Mouse (Mus musculus) embryonic facial prominence, embryonic 12.5 days (tissue): ENCODE measurements around the gene Ccdc142. TPM values are rescaled to one million over a fixed set of nuclear protein-coding genes. Genes with fewer than 3 reads are reported as not detected.

Experiments used
- ATAC-seq: fragments of 200-750 bp; cut with Nextera tagmentation; 2 replicates; pipeline ENCODE4 v1.8.0; 2017; ENCODE audit not compliant: insufficient number of reproducible peaks, insufficient read depth, low FRiP score, low TSS enrichment
- H3K27ac ChIP-seq: fragments of 300-500 bp; sonication (generic); 2 replicates; pipeline ENCODE4 v1.5.1; 2016; ENCODE audit warnings: mild to moderate bottlenecking
- H3K27me3 ChIP-seq: fragments of 300-500 bp; sonication (generic); 2 replicates; pipeline ENCODE4 v1.6.1; 2016; ENCODE audit warnings: mild to moderate bottlenecking, moderate library complexity
- H3K36me3 ChIP-seq: fragments of 300-500 bp; sonication (generic); 2 replicates; pipeline ENCODE4 v1.6.1; 2016; ENCODE audit warnings: mild to moderate bottlenecking
- H3K4me1 ChIP-seq: fragments of 300-500 bp; sonication (generic); 2 replicates; pipeline ENCODE4 v1.6.1; 2016
- H3K4me2 ChIP-seq: fragments of 300-500 bp; sonication (generic); replicated peaks from 2 replicates; pipeline ENCODE4 v1.6.1; 2016; ENCODE audit warnings: mild to moderate bottlenecking, moderate library complexity
- H3K4me3 ChIP-seq: fragments of 300-500 bp; sonication (generic); 2 replicates; pipeline ENCODE4 v1.5.1; 2016; ENCODE audit warnings: mild to moderate bottlenecking
- H3K9ac ChIP-seq: fragments of 300-500 bp; sonication (generic); 2 replicates; pipeline ENCODE4 v1.6.1; 2016; ENCODE audit warnings: mild to moderate bottlenecking, moderate library complexity
- H3K9me3 ChIP-seq: fragments of 300-500 bp; sonication (generic); 2 replicates; pipeline ENCODE4 v1.6.1; 2016; ENCODE audit warnings: mild to moderate bottlenecking, moderate library complexity
- WGBS: fragments of 180-500 bp; shearing (Covaris S2); methylation state at CpG from one replicate; pipeline ENCODE4 v1.1.7; 2016; 5-methylcytosine and 5-hydroxymethylcytosine counted together
- polyA plus RNA-seq: library from polyadenylated mRNA; unstranded; fragments of >200 nt; fragmentation: Nextera tagmentation; extraction: Ambion mirVana; gene quantifications from 2 replicates; pipeline ENCODE4 v1.2.1, GENCODE M21; 2016

The Ccdc142 gene
- polyA plus RNA-seq, 1 experiment from 2014 or later, result 2.9 TPM

DNA sequence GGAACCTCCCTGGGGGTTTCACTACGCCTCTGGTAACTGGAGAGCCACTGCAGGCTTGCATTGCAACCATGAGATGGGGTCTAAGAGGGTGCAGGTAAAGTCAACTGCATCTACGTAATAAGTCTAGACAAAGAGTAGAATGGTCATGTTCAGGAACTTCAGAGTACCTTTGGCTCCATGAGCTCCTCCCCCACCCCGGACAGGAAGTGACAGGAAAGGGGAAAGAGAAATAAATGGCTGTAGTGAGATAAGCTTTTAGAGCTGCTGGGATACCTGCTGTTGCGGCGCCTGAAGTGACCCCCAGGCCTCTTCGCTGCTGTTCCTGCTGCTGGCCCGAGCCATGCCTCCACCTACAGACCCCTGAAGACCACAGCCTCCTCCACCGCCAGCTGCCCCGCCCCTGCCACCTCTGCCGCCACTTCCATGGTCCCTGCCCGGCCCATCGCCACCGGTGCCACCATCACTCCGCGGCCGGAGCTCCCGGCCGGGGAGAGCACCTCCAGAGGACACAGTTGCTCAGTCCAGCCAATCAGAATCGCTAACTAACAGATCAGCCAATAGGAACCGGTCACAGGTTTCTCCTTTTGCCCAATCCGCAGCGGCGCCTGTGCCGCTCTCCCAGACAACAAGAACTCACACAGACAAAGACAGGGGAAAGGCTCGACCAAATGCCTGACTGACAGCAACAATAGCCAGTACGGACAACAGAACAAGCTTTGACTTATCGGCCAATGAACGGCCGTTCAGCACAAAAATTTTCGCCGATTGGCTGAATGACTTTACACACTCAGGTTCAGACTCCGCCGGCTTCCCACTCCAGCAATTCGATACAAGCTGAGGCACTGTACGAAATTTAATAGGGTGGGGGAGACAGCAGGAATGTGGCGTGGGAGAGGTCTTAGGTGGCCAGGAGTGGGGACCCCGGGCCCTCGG, 19.8 kb downstream of the Ccdc142 start, which contains the start of gene Wbp1:
Gene Wbp1 (minus strand): TSS at position 630 of the 933 bp plus-strand sequence.
- peak within 1 kb of the TSS; percentile 85 for H3K4me2 ChIP-seq
- H3K27ac ChIP-seq, result peak within 1 kb of the TSS; percentile 100
- peaks cover 42% of the 10 kb centered on the region for H3K4me1 ChIP-seq
- H3K27me3 ChIP-seq, result no peaks in the 10 kb centered on the region
- ATAC-seq, result peak; percentile 96
- under 1% methylated on average over 37 of the region's 38 CpGs for WGBS
- no peaks in the 10 kb centered on the region for H3K9me3 ChIP-seq
- H3K9ac ChIP-seq, result peak within 1 kb of the TSS; percentile 92
- H3K4me3 ChIP-seq, result peak within 1 kb of the TSS; percentile 66
- H3K36me3 ChIP-seq, result peaks cover 33% of the 10 kb centered on the region

DNA sequence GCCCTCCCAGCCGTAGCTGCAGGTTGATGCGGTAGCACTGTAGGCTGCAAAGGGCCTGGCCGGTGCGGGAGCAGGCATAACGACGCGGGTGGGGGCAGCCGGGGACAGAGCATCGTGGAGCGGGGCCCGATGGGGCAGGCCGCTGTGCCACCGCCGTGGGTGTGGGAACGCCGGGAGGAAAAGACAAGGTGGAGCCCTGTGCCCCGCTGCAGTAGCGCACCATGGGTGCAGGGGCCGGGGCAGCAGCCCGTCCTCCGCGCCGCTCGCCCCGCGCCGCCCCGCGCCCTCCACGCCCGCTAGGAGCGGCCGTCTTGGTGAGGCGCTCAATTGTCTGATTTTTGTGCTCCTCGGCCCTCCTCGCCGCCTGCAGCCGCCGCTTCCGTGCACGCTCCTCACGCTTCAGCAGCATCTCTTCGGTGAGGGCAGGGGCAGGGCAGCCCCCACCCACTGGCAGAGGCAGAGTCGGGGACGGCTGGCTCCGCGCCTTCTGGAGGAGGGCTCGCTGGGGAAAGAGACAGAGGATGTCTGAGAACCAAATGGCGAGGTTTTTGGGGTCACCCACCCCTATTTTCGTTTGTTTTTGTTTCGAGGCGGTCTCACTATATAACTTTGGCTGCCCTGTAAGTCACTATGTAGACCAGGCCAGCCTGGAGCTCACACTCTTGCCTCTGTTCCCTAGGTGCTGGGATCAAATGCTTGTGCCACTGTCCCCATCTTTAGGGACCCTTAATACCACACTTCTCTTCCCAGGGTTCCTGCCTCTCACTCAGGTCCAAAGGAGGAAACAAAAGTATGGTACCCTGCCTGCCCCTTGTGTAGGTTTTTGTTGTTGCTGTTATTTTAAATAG, 20.7 kb downstream of the Ccdc142 start:
- no peaks in the 10 kb centered on the region for H3K27me3 ChIP-seq
- H3K9me3 ChIP-seq, result no peaks in the 10 kb centered on the region
- peaks cover 36% of the 10 kb centered on the region for H3K4me1 ChIP-seq
- H3K36me3 ChIP-seq, result peaks cover 28% of the 10 kb centered on the region
- H3K27ac ChIP-seq, result peak overlapping the region; percentile 100
- peak overlapping the region; percentile 92 for H3K9ac ChIP-seq
- H3K4me3 ChIP-seq, result peak overlapping the region; percentile 66
- no peak for ATAC-seq
- under 1% methylated on average over 52 of the region's 52 CpGs for WGBS
- peak overlapping the region; percentile 85 for H3K4me2 ChIP-seq

DNA sequence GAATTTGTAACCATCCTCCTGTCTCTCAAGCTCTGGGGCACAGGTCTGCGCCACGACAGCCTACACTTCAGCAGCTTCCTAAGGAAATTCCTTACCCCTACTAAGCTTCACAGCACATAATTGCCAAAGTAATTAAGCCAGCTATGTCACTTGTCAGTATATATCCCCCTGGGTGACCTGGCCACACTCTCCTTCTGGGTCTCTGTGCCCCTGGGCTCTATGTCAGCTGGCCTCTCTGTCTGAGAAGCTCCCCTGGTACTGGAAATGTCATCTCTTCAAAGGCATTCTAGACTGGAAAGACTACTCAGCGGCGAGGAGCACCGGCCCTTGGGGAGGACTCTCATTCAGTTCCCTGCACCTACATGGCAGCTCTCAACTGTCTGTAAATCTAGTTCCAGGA, 21.6 kb downstream of the Ccdc142 start:
- Histone ChIP-seq H3K4me2 (peak overlapping the region; percentile 85), H3K4me1 (peaks cover 36% of the 10 kb centered on the region), H3K9me3 (no peaks in the 10 kb centered on the region), H3K4me3 (peak overlapping the region; percentile 66), H3K27ac (peak overlapping the region; percentile 100; the same call in 1 of the 2 replicates), H3K36me3 (peaks cover 19% of the 10 kb centered on the region), H3K27me3 (no peaks in the 10 kb centered on the region), H3K9ac (peak overlapping the region; percentile 92; the same call in 1 of the 2 replicates)
- WGBS, result 69% methylated on average over 5 of the region's 5 CpGs
- ATAC-seq, result no peak

DNA sequence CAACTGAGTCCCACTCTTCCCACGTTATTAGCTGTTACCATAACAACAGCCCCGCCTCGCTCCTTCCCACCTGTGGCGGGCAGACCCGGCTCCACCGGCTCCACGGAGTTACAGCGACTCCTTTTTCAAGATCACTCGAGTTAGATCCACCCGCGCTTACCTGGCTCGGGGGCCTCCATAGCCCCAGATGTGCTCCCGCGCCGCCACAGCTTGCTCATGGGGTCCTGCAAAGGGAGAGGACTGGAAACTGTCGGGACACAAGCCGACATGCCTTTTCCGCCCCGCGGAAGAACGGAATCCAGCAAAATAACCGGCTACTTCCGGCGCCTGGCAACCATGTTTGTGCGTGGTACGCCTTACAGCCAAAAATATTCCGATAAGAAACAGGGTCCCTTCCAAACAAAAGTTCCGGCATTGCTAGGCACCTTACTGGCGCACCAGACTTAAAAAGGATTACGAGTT, 23.5 kb downstream of the Ccdc142 start:
- peak overlapping the region; percentile 70 for H3K27ac ChIP-seq
- no peak for ATAC-seq
- peak overlapping the region; percentile 73 for H3K4me3 ChIP-seq
- H3K4me2 ChIP-seq, result peak overlapping the region; percentile 90
- no peaks in the 10 kb centered on the region for H3K27me3 ChIP-seq
- WGBS, result under 1% methylated on average over 30 of the region's 30 CpGs
- 0 out of 2 replicates have a peak, but pooled peaks cover under 1% of the 10 kb centered on the region for H3K36me3 ChIP-seq
- peaks cover 30% of the 10 kb centered on the region for H3K4me1 ChIP-seq
- no peaks in the 10 kb centered on the region for H3K9me3 ChIP-seq
- H3K9ac ChIP-seq, result peak overlapping the region; percentile 69

DNA sequence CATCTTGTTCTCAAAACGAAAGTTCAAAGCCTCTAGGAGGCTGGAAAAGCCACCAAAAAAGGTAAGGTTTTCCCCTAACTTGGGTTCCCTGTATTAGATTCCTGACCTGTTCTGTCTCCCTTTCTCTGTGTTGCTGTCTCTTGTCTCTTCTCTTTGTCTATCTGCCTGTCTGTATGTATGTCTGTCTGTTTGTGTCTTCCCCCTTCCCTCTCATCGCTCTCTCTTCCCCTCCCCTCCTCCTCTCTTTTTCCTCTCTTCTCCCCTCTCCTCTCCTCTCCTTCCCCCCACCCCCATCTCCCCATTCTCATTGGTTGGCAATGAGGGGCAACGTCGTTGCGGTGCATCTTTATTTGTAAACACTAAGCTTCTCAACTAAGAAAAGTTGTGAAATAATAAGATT, 23.9 kb downstream of the Ccdc142 start, which contains the start of gene Ino80b:
Gene Ino80b (minus strand): TSS at position 101 of the 400 bp plus-strand sequence.
- H3K36me3 ChIP-seq, result no peaks in the 10 kb centered on the region
- WGBS, result 26% methylated on average over 5 of the region's 5 CpGs
- peak within 1 kb of the TSS; percentile 69 for H3K9ac ChIP-seq
- H3K27me3 ChIP-seq, result no peaks in the 10 kb centered on the region
- peak within 1 kb of the TSS; percentile 90 for H3K4me2 ChIP-seq
- H3K27ac ChIP-seq, result peak within 1 kb of the TSS; percentile 70
- no peaks in the 10 kb centered on the region for H3K9me3 ChIP-seq
- ATAC-seq, result no peak
- H3K4me3 ChIP-seq, result peak within 1 kb of the TSS; percentile 73
- H3K4me1 ChIP-seq, result peaks cover 25% of the 10 kb centered on the region

DNA sequence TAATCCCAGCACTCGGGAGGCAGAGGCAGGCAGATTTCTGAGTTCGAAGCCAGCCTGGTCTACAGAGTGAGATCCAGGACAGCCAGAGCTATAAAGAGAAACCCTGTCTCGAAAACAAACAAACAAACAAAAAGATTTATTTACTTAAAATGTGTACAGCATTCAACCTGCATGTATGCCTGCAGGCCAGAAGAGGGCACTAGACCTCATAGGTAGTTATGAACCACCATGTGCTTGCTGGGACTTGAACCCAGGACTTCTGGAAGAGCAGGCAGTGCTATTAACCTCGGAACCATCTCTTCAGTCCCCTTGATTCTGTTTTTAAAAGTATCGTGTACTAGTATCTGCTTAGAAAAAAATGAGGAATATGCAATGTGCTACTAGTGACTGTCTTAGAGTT, 26.0 kb downstream of the Ccdc142 start:
- Histone ChIP-seq H3K27me3 (no peaks in the 10 kb centered on the region), H3K4me1 (peaks cover 25% of the 10 kb centered on the region), H3K4me2 (no peak overlapping the region), H3K36me3 (no peaks in the 10 kb centered on the region), H3K9me3 (no peaks in the 10 kb centered on the region), H3K9ac (no peak overlapping the region), H3K4me3 (no peak overlapping the region), H3K27ac (no peak overlapping the region)
- ATAC-seq, result no peak
- 94% methylated on average over 5 of the region's 5 CpGs for WGBS

DNA sequence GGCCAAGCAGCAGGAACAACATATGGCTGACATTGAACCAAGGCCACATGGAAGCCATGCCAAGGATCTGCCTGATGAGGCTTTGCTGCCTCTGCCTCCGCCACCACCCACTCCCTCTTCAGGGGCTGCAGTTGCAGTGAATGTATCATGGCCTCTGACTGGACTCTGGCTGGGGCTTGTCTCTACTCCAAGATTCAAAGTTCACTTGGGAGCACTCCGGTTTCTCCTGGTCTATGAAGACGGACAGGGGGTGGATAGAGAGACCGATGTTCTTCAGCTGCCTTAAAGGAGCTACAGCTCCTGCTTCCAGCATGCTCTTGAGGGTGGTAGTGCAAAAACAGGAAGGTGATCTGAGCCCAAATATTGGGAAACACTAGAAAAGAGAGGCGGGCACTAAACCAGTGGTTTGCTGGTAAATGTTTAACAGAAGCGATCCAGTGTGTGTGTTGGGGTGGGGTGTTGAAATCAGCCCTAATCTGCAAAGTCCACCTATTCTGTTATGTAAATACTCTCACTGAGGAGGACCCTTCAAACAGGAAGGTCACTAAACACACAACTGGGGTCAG, 30.2 kb downstream of the Ccdc142 start:
- H3K27ac ChIP-seq, result no peak overlapping the region
- ATAC-seq, result no peak
- peaks cover 15% of the 10 kb centered on the region for H3K4me1 ChIP-seq
- no peaks in the 10 kb centered on the region for H3K9me3 ChIP-seq
- no peak overlapping the region for H3K4me2 ChIP-seq
- no peak overlapping the region for H3K4me3 ChIP-seq
- no peaks in the 10 kb centered on the region for H3K27me3 ChIP-seq
- H3K36me3 ChIP-seq, result no peaks in the 10 kb centered on the region
- H3K9ac ChIP-seq, result no peak overlapping the region
- 75% methylated on average over 6 of the region's 6 CpGs for WGBS

DNA sequence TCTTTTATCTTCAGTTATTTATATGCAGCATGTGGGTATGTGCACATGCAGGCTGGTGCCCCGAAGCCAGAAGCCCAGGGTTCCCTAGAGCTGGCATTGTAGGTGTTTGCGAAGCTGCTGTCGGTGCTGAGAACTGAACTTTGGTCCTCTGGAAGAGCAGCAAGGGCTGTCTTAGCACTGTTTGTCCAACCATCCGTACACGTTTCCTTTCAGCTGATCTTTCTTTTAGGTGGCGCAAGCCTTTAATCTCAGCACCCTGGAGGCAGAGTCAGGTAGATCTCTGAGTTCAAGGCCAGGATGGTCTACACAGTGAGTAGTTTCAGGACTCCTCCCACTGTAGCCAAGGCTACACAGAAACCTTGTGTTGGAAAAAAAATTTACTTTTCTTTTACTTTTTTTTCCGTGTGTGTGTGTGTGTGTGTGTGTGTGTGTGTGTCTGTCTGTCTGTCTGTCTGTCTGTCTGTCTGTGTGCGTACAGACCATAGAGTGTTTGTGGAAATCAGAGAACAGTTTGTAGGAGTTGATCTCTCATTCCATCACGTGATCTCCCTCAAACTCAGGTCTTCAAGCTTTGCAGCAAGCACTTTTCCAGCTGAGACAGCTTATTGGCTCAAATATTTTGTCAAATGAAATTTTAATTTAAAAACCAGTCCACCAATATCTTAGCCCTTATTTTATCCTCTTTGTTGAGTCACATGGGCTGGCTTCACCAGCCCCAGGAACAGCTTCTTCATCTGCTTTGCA, 30.9 kb downstream of the Ccdc142 start:
- WGBS, result 86% methylated on average over 9 of the region's 9 CpGs
- no peak overlapping the region for H3K9ac ChIP-seq
- peaks cover 18% of the 10 kb centered on the region for H3K4me1 ChIP-seq
- H3K27me3 ChIP-seq, result no peaks in the 10 kb centered on the region
- no peak overlapping the region for H3K4me3 ChIP-seq
- no peak overlapping the region for H3K4me2 ChIP-seq
- no peaks in the 10 kb centered on the region for H3K36me3 ChIP-seq
- H3K27ac ChIP-seq, result no peak overlapping the region
- ATAC-seq, result no peak
- H3K9me3 ChIP-seq, result no peaks in the 10 kb centered on the region

DNA sequence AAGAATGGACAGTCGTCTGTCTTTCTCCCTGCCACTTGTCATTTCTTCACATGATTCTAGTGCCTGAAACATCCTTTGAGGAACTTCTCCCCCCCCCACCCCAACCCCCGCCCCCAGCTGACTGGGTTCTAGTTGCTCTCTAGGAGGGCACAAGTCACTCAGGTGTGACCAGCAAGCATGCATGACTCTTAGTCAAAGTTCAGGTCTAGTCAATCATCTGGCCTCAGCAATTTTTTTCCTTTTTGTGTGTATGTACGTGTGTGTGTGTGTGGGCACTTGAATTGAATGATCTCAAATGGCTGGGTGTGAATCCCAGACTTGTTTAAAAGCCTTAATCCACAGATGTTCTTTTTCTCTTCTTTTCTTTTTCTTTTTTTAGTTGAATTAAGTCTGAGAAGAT, 32.8 kb downstream of the Ccdc142 start:
- peaks cover 30% of the 10 kb centered on the region for H3K4me1 ChIP-seq
- H3K4me2 ChIP-seq, result no peak overlapping the region
- no peak overlapping the region for H3K4me3 ChIP-seq
- no peaks in the 10 kb centered on the region for H3K9me3 ChIP-seq
- no peak overlapping the region for H3K9ac ChIP-seq
- H3K36me3 ChIP-seq, result no peaks in the 10 kb centered on the region
- ATAC-seq, result no peak
- H3K27me3 ChIP-seq, result no peaks in the 10 kb centered on the region
- H3K27ac ChIP-seq, result no peak overlapping the region
- 62% methylated on average over 3 of the region's 3 CpGs for WGBS

DNA sequence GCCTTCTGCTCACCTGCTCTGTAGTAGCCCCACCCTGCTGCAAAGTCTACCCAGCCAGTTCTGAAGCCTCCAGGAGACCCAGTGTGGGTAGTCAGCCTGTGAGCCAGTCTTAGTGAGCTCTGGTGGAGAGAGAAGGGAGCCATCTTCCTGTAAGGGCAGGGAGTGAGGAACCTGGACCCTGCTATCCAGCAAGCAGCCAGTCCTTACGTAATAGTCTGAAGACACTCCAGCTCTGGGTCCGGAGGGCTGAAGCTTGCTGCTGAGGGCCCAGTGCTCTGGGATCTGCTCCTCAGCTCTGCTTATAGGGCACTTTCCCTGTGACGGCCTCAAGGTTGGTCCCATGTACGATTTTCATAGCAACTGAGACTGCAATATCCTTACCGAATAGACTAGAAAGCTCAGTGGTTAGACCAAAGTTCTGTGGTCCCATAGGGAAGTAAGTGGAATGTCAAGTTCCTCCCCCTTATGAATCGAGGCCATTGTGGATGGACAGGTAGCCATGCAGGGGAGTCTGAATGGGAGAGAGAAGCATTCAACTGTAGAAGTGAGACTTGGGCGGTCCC, 33.6 kb downstream of the Ccdc142 start, which contains the start of gene Rtkn:
Gene Rtkn (plus strand): TSS at position 513 of the 563 bp plus-strand sequence.
- Histone ChIP-seq H3K4me2 (peak within 1 kb of the TSS; percentile 70), H3K36me3 (no peaks in the 10 kb centered on the region), H3K9ac (peak within 1 kb of the TSS; percentile 83), H3K4me1 (peaks cover 38% of the 10 kb centered on the region), H3K27ac (peak within 1 kb of the TSS; percentile 100), H3K9me3 (no peaks in the 10 kb centered on the region), H3K4me3 (peak within 1 kb of the TSS; percentile 51), H3K27me3 (no peaks in the 10 kb centered on the region)
- ATAC-seq, result no peak
- 58% methylated on average over 7 of the region's 7 CpGs for WGBS
